Mouse (Mus musculus) ovary, postnatal 36 days (tissue): ENCODE data around the gene Aldh1l1.

Experiments
- DNase-seq: peaks from one replicate; pipeline ENCODE4 v3.0.0; 2022; ENCODE audit warnings: low spot score, mixed read lengths

Gene Aldh1l1

DNA sequence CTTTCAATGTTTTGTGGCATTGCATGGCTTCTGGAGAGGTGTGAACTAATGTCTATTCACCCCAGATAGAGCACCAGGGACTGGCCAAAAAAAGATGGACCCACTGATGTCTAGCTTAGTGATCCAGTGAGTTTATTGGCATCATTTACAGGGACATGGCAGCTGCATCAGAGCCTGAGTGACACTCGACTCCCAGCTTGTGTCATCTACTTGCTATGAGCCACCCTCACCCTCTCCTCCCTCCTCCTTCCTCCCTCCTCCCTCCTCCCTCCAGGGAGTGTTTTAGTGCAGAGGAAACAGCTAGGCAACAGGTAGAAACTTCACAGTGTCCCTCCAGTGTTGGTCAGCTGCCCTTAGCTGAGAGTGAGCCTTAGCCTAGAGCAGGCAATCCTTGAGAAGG lies 108.7 kb downstream of the Aldh1l1 start:
- DNase-seq: no peak

DNA sequence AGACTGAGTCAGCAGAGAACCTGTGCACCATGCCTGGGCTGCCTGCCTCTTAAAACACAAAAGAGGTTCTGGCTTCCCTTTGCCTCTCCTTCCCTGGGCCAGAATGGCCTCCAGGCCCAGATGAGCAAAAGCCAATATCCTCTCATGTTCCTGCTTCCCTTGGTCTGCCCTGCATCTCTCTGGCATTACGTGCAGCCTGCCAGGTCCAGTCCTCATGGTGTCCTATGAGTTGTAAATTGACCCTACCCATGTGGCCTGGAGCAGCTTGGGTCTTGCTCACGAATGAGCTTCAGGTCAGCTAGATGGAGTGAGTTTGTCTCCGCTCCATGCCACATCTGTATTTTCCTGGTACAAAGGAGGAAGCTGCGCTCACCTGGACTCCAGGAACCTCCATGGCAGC lies 110.8 kb downstream of the Aldh1l1 start:
- no peak for DNase-seq

DNA sequence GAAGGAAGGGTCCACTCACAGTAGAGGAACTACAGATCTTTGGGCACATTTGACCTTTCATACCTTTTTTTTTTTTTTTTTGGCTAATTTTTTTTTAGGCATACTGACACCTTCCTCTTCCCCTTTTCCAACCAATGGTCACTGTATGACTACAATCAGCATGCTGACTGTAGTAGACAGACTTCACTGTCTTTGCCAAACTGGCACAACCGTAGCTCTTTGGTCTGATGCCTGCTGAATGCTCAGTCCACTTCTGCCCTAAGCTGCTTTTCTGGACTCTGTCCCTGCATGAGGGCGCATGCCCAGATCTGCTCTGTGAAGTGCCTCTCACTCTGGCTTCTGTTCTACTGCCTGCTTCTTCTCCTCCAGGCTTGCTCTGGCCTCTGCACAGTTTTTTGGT lies 111.4 kb downstream of the Aldh1l1 start:
- DNase-seq: no peak

DNA sequence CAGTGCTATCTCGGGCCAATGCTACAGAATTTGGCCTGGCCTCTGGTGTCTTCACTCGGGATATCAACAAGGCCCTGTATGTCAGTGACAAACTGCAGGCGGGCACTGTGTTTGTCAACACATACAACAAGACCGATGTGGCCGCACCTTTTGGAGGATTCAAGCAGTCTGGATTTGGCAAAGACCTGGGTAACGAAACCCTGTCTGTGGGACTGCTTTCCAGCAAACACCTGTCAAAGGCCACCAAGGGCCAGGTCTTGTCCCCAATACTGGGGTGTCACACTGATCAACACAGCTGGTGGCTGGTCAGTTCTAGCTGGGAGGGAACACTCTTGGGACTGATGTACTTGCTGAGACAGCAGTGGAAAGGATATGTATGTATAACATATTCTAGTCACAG lies 112.0 kb downstream of the Aldh1l1 start:
- no peak for DNase-seq

DNA sequence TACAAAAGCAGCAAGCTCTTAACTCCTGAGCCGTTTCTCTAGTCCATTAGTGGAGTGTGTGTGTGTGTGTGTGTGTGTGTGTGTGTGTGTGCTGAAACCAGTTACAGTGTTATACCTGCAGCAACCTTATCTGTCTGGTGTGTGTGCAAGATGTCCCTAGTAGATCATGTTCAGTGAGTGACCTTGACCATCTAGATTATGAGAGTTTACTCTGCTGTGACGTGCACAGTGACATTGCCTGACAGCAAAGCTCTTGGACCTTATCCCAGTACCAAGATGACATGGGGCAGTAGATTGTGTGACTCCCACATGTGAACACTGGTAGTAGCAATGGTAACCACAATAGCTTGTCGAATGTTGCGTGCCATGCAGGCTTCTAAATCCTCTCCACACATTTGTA lies 114.1 kb downstream of the Aldh1l1 start:
- DNase-seq: no peak

DNA sequence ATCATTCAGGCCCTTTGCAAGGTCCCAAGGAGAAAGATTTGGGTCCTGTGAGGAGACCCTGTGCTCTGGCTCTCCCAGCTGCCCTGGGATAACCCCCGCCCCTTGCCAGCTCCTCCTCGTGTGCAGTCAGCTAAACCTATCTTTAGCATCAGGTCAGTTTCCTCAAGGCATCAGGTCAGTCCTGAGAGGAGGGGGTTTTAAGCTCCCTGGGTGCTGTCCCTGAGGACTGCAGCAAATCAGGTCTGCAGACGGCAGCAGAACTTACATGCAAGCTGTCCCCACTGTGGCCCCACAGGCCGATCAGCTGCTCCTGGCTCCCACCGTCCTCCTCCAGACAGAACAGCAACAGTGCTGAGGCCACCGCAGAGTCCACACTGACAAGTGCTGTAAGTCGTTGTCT lies 115.5 kb downstream of the Aldh1l1 start:
- DNase-seq: no peak

DNA sequence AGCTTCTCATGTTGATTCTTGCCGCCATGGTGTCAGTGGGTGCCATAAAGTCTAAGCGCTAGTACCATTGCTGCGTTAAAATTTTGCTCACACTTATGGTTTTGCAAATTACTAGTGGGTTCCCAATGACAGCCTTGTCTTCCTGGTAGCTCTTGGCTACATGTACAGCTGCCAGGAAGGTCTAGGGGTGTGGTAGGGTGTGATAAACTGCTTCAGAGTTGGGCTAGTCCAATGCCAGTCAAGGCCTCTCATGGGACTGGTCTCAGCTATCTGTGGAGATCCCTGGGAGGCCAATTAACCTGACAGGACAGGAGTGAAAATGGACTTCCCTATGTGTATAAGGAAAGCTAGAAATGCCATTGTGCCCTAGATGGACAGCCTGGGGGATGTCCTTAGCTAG lies 116.1 kb downstream of the Aldh1l1 start:
- DNase-seq: no peak

DNA sequence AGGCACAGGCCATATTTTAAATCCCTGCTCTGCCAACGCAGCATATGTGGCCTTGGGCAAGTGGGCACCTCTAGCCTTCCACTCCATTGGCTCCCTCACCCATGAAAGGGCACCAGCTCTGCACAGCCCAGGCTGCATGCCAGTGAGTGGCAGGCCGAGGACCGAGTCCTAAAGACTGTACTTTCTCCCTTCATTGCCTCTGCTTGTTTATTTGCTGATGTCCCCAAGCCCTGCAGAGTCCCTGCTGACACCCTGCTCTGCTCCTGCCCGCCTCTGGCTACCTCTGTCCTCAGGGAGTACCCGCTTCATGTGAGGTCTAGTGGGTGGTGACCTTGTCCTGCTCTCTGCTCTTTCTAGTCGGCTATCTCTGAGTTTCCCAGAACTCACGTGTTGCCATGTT lies 116.9 kb downstream of the Aldh1l1 start:
- DNase-seq: no peak

DNA sequence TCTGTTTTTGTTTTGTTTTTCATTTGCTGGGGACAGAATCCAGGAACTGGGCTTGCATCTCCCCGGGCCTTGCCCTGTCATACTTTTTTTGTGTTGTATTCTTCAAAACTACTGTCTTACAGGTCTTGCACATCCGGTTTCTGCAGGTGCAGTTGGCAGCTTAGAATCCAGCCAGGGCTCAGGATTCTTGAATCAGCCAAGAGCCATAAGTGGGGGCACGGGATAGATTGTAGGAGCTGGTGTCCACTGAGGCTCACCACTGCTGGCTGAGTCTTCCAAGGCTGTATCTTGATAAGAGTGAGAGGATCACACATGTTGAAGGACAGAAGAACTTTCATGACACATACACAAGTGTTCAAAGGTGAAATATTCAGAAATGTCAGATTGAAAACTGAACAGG lies 117.9 kb downstream of the Aldh1l1 start:
- DNase-seq: no peak

DNA sequence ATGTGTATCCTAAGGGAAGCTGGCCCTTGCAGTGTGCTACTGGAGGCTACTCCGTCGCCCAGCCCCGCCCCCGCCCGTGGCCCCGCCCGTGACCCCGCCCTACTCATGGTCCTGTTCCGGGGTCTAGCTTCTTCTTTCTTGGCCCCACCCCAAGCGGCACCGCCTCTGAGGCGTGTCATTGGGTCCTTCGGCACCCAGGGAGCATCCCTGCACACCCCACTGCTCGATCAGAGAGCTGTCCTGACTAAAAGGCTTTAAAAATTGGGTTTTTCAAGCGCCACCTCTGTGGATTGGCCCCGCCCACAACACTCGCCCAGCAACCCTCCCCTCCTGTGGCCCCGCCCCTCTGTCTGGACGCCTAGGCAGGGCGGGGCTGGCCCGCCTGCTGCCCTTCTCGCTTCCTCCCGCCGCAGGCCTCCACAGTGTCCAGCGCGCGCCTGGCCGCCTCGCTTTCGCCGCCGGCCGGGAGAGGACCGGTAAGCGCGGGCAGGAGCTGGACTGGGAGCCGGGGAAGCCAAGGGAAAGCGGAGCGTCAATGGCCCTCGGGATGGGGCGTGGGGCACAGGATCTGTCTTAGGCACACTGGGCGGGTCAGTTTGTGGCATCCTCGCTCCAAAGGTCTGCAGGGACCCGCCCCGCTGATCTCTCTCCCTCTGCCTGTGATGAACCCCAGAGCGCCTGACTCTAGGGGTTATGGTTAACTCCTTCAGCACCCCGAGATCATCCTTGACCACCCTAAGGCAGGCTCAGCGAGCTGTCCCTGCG lies 118.5 kb downstream of the Aldh1l1 start, which contains the start of gene Slc41a3:
Slc41a3 (plus strand) TSS at position 193 of the 765 bp plus-strand sequence.
- DNase-seq: peak; percentile 94

DNA sequence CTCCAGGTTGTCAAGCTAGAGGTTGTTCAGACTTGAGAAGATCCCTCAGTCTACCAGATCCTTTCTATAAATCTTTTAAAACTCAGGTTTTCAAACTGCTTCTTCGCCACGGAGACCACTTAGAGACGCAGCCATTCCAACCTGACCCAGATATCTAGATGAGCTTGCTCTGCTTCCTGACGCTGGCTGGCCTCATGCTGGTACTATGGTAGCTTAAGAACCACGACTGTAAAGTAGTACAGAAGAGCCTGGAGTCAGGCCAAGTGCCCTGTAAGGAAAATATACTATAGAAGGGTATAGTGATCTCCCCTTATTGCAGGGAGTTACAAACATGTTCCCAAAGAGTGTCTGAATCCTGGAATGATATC lies 119.1 kb downstream of the Aldh1l1 start:
- DNase-seq: no peak

DNA sequence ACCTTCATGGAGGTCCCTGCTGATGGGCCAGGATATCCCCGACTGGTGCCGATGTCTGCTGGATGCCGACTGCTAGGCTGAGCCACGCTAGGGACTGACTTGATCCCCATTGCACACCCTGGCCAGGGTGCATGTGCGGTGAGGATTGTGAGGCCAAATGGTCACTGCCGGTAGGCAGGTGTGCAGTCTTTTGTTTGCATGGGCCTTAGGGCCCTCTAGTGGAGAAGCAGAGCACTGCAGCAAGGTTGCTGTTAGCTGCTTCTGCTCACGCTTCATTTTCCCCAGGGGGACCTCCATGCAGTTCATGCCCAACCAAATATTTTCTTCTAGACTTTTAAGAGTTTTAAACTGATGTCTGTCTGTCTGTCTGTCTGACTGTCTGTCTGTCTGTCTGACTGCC lies 120.3 kb downstream of the Aldh1l1 start:
- peak; percentile 58 for DNase-seq

DNA sequence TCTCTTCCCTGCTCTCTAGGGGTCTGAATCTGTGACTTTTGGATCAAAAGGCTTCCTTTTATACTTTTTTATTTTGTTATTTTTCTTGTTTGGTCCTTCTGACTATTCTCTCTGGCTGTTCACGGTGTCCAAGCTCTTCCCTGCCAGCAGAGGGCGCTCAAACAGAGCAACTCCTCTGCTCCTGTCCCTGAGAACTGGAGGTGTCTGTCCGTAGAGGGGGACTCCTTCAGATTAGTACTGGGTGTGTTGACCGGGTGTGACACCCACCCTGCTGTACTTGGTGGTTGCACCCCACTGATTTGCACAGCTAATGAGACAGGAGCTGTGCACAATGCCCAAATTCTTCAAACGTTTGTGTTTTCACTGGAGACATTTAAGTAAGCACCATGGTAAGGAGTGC lies 121.0 kb downstream of the Aldh1l1 start:
- DNase-seq: peak; percentile 67

DNA sequence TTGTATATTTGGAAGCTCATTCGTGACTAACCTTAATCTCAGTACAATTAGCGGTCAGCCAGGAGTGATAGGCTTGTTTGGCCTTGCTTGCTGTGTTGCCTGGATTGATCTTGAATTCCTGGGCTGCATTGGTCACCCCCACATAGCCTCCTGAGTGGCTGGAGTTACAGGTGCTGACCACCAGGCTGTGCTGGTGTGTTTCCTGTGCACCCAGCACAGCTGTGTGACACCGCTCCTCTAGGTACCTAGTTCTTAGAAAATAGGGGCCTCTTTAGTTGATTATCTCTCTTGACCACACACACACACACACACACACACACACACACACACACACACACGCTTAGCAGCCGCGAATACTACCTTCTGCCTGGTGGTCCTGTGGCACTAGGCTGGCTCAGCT lies 122.0 kb downstream of the Aldh1l1 start:
- peak; percentile 49 for DNase-seq

DNA sequence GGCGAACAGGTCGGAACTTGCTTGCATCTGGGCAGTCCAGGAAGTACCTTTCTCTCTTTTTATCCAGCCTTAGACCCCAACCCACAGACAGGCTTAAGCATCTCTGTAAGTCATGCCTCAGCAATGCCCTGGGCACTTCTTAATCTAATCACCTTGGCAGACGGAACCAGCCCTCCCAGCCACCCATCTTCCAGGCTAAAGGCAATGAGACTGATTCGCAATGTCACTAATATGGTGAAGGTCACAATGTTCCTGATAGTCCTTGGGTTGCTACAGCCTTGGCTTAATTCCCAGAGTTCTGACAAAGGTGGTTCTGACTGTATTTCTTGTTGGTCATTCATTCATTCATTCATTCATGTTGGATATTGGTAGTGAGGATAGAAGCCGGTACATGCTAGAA lies 124.0 kb downstream of the Aldh1l1 start:
- no peak for DNase-seq

DNA sequence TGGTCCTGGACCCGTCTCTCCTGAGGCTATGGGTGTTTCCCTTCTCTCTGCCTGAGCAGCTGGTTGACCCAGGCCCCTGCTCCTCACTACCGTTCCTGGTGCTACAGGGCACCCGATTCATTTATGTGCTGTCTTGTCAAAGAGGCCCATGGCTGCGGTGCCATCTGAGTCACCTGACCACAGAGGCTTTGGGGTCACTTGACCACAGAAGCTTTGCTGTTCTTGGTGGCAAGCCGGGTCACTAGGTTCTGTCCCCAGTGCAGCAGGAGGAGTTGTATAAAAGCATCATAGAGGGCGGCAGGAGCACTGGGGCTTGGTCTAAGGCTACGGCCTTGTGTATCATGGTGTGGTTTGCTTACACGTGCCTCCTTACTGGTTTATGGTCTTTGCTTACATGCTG lies 127.0 kb downstream of the Aldh1l1 start:
- DNase-seq: no peak

DNA sequence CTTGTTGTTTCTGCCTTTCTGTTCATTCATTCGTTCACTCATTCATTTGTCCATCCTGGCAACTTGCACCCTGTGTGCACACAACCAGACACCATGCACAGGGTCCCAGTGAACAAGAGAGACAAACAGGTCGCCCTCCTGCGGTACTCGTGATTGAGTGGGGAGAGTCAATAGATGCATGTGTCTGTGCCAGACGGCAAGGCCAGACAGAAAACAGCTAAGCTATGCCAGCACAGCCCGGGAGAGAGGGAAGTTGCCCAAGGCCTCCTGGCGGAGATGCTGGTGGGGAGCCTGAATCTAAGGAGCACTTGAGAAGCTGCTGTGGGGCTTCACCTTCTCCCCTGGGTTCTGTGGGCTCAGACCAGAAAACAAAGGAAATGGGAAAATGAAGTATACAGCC lies 129.1 kb downstream of the Aldh1l1 start:
- DNase-seq: peak; percentile 52

DNA sequence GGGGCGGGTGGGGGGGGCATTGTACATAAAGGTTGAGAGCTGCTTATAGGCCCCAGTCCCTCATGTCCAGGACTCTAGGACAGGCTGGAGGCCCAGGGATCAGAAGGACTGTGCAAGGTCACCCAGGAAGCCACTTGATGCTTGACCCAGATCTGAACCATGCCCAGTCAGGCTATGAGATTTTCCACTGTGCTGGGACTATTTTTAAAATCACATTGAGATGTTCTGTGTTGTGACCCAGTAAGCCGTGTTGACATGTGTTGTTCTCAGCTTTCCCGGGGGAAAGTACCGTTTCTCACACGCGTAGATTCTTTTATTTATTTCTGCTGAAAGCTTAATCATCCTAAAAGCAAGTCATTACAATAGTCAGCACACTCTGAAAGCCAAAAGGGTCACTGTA lies 129.8 kb downstream of the Aldh1l1 start:
- DNase-seq: no peak

DNA sequence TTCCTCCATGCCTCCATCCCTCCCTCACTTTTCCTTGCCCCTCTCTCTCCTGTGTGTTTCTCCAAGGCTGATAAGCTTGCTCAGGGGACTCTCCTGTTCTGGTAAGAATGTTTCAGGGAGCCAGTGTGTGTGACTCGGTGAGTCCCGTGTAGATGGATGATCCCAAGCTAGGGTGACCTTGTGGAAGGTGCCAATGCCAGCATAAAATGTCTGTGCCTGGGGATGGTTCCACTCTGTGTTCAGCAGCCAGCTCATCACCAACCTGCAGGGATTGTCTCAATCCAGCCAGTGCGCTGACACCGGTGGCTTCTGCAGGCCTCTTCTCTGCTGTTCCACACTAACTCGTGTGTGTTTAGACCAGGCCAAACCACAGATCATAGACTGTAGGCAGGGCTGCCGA lies 130.3 kb downstream of the Aldh1l1 start:
- DNase-seq: no peak

DNA sequence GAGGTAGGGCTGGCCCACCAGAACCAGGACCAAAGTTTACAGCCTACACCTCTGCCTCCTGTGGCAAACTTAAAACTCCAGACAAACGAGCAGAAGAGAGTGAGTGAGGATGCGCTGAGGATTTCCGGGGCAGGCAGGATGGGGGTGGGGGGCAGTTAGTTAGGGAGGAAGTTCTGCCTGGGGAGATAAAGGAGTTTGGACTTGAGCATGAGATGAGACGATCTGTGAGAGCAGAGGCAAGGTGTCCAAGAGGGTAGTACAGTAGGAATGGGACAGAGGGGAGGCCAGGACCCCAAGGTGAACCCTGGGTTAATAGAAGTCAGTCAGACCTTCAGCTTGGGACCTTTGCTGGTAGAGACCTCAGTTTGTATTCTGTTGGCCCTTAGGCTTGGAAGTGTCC lies 132.0 kb downstream of the Aldh1l1 start:
- no peak for DNase-seq

DNA sequence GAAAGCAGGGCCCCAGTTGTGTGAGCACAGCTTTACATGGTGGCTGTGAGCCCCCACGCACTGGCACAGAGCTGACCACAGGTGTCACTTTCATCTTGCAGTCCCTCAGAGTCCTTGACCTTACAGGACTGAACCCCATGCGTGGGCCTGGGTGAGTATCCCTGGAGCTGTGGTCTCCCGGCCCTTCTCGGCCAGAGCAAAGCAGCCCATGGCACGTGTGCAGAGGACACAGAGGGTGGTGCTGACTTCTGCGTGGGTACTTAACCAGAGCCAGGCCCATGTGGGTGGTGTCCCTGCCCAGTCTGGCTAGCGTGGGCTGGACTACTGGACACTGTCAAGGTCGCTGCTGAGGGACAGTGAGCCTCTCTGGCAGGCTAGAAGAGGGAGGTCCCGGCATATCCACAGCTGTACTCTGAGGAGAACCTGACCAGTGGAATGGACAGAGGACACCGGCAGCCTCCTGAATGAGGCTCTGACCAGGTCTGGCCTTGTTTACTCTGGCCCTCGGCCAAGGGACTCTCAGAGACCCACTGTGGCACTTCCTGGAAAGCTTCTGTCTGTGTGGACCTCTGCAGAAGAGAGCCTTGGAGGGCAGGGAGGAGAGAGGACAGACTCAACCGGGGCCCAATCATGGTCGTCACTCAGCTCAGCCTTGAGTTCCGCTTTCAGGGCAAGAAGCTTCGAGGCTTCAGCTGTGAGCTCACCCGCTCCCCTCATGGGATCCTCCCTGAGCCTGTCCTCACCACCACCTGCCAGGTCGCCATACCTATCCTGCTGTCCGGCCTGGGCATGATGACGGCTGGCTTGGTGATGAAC lies 132.8 kb downstream of the Aldh1l1 start:
- DNase-seq: peak; percentile 30

DNA sequence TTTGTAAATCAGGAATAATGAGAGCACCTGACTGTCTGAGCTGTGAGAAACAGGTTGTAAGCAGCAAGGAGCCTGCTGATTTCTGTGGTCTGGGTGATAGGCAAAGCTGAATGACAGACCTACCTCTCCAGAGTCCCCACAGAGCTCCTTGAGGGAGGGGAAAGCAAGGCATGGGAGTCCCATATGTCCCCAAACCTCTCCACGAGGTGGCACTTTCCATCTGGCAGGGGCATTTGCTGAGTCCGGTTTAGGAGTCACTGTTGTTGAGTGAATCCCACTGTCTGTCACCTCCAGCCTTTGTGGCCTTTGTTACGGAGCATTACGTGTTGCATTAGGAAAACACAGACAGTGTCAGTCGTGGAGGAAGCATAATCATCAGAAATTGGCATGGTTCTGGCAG lies 133.7 kb downstream of the Aldh1l1 start:
- no peak for DNase-seq

DNA sequence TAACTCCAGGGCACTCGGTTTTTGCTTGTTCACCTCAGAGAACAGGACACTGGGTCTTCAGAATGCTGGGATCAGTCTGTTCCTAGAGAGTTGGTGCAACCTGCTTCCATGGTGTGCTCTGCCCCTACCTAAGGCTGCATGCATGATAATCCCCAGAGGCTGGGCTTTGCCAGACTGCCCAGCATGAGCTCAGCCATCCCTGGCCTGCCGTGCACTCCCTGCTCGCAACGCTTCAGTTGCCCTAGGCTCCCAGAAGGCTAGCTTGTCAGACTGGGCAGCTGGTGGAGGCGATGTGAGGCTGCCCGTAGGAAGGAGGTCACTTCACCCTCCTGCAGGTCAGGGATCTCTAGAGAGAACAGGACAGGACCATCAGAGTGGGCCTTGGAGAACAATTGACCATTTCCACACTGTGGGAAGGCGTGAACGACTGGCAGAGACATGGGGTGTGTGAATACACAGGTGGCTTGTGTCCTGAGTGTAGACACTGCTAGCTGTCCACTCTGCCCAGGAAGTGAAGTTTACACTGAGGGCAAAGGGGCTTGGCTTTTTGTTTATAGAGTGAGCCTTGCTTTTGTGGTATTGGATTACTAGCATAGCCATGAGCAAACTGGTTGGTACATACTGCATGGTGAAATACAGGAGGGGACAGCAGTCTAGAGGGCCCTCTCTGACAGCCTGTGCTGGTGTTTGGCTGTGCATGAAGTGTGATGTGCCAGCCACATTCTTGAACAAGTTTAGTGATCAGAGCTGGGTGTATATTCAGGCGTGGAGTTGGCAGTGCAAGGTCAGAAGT lies 134.8 kb downstream of the Aldh1l1 start:
- no peak for DNase-seq
